Mouse (Mus musculus) heart, postnatal 0 days (tissue): ENCODE measurements around the gene Dpp10. TPM values are rescaled to one million over a fixed set of nuclear protein-coding genes. Genes with fewer than 3 reads are reported as not detected.

ENCODE experiments used
- ATAC-seq: fragments of 200-750 bp; cut with Nextera tagmentation; 2 replicates; pipeline ENCODE4 v1.8.0; 2017; ENCODE audit warnings: low read depth, moderate number of reproducible peaks, moderate library complexity; ENCODE audit not compliant: insufficient read depth
- DNase-seq: peaks from one replicate; pipeline ENCODE4 v3.0.0-alpha.2; 2016; ENCODE audit warnings: low spot score
- H3K27ac ChIP-seq: fragments of 300-500 bp; sonication (generic); 2 replicates; pipeline ENCODE4 v1.5.1; 2014; ENCODE audit warnings: low read depth, mild to moderate bottlenecking
- H3K27me3 ChIP-seq: fragments of 300-500 bp; sonication (generic); 2 replicates; pipeline ENCODE4 v1.6.1; 2014; ENCODE audit warnings: low read length, mixed read lengths; ENCODE audit not compliant: control insufficient read depth, insufficient read depth
- H3K36me3 ChIP-seq: fragments of 300-500 bp; sonication (generic); replicated peaks from 2 replicates; pipeline ENCODE4 v1.6.1; 2014; ENCODE audit warnings: low read length, mixed read lengths; ENCODE audit not compliant: control insufficient read depth, insufficient read depth
- H3K4me1 ChIP-seq: fragments of 300-500 bp; sonication (generic); 2 replicates; pipeline ENCODE4 v1.6.1; 2014; ENCODE audit warnings: antibody characterized with exemption; ENCODE audit not compliant: control insufficient read depth, insufficient read depth
- H3K4me2 ChIP-seq: fragments of 300-500 bp; sonication (generic); 2 replicates; pipeline ENCODE4 v1.6.1; 2014; ENCODE audit warnings: low read depth, mild to moderate bottlenecking, low read length, moderate library complexity
- H3K4me3 ChIP-seq: fragments of 300-500 bp; sonication (generic); 2 replicates; pipeline ENCODE4 v1.5.1; 2014; ENCODE audit warnings: low read depth, low read length
- H3K9ac ChIP-seq: fragments of 300-500 bp; sonication (generic); replicated peaks from 2 replicates; pipeline ENCODE4 v1.6.1; 2014; ENCODE audit warnings: low read depth, low read length, mixed read lengths
- H3K9me3 ChIP-seq: fragments of 300-500 bp; sonication (generic); replicated peaks from 2 replicates; pipeline ENCODE4 v1.6.1; 2016; ENCODE audit warnings: low read length; ENCODE audit not compliant: control insufficient read depth
- CTCF ChIP-seq: IDR thresholded peaks from 2 replicates; pipeline ENCODE4 v1.5.1; 2016; ENCODE audit warnings: antibody characterized with exemption, control low read depth, low read depth
- EP300 ChIP-seq: IDR thresholded peaks from 2 replicates; pipeline ENCODE4 v1.6.1; 2016; ENCODE audit warnings: antibody characterized with exemption, low read depth
- WGBS: fragments of 180-500 bp; shearing (Covaris S2); extraction: QIAGEN DNeasy Blood & Tissue Kit; methylation state at CpG from one replicate; pipeline ENCODE4 v1.1.7; 2014; 5-methylcytosine and 5-hydroxymethylcytosine counted together
- polyA plus RNA-seq: library from polyadenylated mRNA; unstranded; fragments of >200 nt; fragmentation: Nextera tagmentation; extraction: Ambion mirVana; gene quantifications from 2 replicates; pipeline ENCODE4 v1.2.1, GENCODE M21; 2015
- total RNA-seq: library from RNA; depleted of rRNA; stranded (reverse); fragments of >200 nt; gene quantifications from 2 replicates; pipeline ENCODE4 v1.2.3, GENCODE M21; 2014; ENCODE audit warnings: low replicate concordance

Dpp10 gene
- total and polyA plus RNA-seq, 2 experiments from 2014 or later: not detected

GRCm38 (mm10) chr1:123765511-123765910 is 279.8 kb downstream of the Dpp10 start:
- Histone ChIP-seq H3K4me2 (no peak overlapping the region), H3K4me3 (no peak overlapping the region), H3K36me3 (no peaks in the 10 kb centered on the region), H3K27ac (no peak overlapping the region), H3K4me1 (no peaks in the 10 kb centered on the region), H3K9ac (no peak overlapping the region), H3K27me3 (no peaks in the 10 kb centered on the region), H3K9me3 (no peaks in the 10 kb centered on the region)
- ATAC-seq (no peak), DNase-seq (no peak)
- TF ChIP-seq CTCF: no peak
- no peak for TF ChIP-seq EP300
- WGBS: 78% methylated on average over 2 of the region's 2 CpGs

- Histone ChIP-seq H3K9me3 (no peaks in the 10 kb centered on the region), H3K4me1 (no peaks in the 10 kb centered on the region), H3K27ac (no peak overlapping the region), H3K4me2 (no peak overlapping the region), H3K36me3 (no peaks in the 10 kb centered on the region), H3K4me3 (no peak overlapping the region), H3K27me3 (no peaks in the 10 kb centered on the region), H3K9ac (no peak overlapping the region)
- ATAC-seq (no peak), DNase-seq (no peak)
- WGBS: 73% methylated on average over 3 of the region's 3 CpGs
- no peak for TF ChIP-seq EP300
- TF ChIP-seq CTCF: no peak
Observed at GRCm38 (mm10) chr1:123762272-123762671, 283.1 kb downstream of the Dpp10 start.

GRCm38 (mm10) chr1:123756055-123756454 is 289.3 kb downstream of the Dpp10 start:
- TF ChIP-seq CTCF: no peak
- TF ChIP-seq EP300: no peak
- H3K4me2 ChIP-seq: no peak overlapping the region
- no peaks in the 10 kb centered on the region for H3K9me3 ChIP-seq
- ATAC-seq: no peak
- DNase-seq: no peak
- no peak overlapping the region for H3K27ac ChIP-seq
- H3K36me3 ChIP-seq: no peaks in the 10 kb centered on the region
- H3K4me3 ChIP-seq: no peak overlapping the region
- H3K9ac ChIP-seq: no peak overlapping the region
- no peaks in the 10 kb centered on the region for H3K4me1 ChIP-seq
- H3K27me3 ChIP-seq: no peaks in the 10 kb centered on the region

DNA sequence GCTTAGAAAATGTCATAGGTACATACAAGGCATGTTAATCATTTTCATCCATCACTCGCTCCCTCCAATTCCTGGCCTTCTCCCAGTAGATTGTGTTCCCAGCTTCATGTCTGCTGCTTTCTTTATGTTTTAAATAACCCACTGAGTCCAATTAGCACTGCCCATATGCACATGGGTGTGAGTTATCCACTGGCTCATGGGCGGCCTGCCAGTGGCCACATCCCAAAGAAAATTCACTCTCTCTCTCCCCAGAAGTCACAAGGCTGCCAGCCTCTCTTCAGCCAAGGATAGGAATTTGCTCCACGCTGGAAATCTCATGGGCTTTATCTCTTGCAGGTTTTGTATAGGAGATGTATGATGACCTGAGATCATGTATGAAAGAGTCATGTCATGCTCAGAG is 338.1 kb downstream of the Dpp10 start:
- ATAC-seq (no peak), DNase-seq (no peak)
- no peak for TF ChIP-seq CTCF
- no peak for TF ChIP-seq EP300
- Histone ChIP-seq H3K36me3 (no peaks in the 10 kb centered on the region), H3K27me3 (no peaks in the 10 kb centered on the region), H3K9me3 (no peaks in the 10 kb centered on the region), H3K4me3 (no peak overlapping the region), H3K27ac (no peak overlapping the region), H3K4me1 (no peaks in the 10 kb centered on the region), H3K4me2 (no peak overlapping the region), H3K9ac (no peak overlapping the region)
- 60% methylated on average over 3 of the region's 3 CpGs for WGBS

- TF ChIP-seq CTCF (no peak), EP300 (no peak)
- H3K4me1 ChIP-seq: no peaks in the 10 kb centered on the region
- H3K4me3 ChIP-seq: no peak overlapping the region
- ATAC-seq: no peak
- no peaks in the 10 kb centered on the region for H3K27me3 ChIP-seq
- H3K36me3 ChIP-seq: no peaks in the 10 kb centered on the region
- 58% methylated on average over 2 of the region's 2 CpGs for WGBS
- no peak overlapping the region for H3K4me2 ChIP-seq
- H3K9ac ChIP-seq: no peak overlapping the region
- H3K9me3 ChIP-seq: no peaks in the 10 kb centered on the region
- DNase-seq: no peak
- no peak overlapping the region for H3K27ac ChIP-seq
Observed at GRCm38 (mm10) chr1:123658409-123658808, 386.9 kb downstream of the Dpp10 start.

DNA sequence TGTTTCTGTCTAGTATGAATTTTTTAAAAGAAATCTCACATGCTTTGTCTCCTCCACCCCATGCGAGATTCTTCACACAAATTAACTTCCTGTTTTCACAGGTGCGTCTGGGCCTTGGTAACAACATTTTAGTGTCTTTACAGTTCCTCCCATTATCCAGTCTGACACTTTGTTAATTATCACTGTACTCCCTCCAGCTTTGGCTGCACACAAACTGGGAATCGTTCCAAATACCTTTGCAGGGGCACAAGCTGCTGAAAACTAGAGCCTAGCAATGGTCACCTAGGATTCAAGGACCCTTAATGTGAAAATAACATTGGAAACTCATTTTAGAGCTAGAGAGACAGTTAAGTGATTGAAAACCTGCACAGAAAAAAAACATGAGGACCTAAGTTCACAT is 388.8 kb downstream of the Dpp10 start:
- H3K4me2 ChIP-seq: no peak overlapping the region
- no peak for ATAC-seq
- H3K27me3 ChIP-seq: no peaks in the 10 kb centered on the region
- no peaks in the 10 kb centered on the region for H3K36me3 ChIP-seq
- H3K9ac ChIP-seq: no peak overlapping the region
- H3K4me1 ChIP-seq: no peaks in the 10 kb centered on the region
- DNase-seq: no peak
- no peaks in the 10 kb centered on the region for H3K9me3 ChIP-seq
- no peak overlapping the region for H3K4me3 ChIP-seq
- TF ChIP-seq EP300 (no peak), CTCF (no peak)
- WGBS: 33% methylated on average over 3 of the region's 3 CpGs
- H3K27ac ChIP-seq: no peak overlapping the region
